Mouse (Mus musculus): ENCODE results near the gene 4930595D18Rik.

4930595D18Rik gene

DNA sequence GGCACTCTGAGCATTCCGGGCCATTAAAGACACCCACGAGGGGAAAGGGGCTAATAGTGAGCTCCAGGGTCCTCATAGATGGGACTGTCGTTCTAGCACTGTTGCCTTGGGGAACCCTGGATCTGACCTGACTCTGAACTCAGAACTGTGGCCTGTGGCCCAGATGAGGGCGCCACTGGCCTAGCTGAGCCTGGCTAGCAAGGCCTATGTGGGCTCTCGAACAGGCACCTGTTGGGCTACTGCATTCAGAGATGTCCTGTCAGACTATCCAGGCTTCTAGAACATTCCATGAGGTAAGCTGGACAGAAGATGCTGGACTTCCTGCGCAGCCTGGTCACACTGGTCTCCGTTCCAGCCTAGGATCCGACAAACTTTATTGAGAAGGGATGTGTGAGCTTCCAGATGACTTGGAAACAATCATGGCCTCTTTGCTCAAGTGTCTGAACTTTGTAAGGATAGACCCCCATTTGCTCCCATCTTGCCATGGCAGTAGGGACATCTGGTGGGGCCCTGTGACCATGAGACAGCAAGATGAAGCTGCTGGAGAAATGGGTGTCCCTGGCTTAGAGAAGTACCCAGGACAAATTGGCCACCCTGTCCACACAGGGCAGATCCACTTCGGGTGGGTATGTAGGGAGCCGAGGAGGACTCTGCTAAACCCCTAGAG, 19.0 kb downstream of the 4930595D18Rik start:
- DNase-seq = peak; percentile 46 to 49

DNA sequence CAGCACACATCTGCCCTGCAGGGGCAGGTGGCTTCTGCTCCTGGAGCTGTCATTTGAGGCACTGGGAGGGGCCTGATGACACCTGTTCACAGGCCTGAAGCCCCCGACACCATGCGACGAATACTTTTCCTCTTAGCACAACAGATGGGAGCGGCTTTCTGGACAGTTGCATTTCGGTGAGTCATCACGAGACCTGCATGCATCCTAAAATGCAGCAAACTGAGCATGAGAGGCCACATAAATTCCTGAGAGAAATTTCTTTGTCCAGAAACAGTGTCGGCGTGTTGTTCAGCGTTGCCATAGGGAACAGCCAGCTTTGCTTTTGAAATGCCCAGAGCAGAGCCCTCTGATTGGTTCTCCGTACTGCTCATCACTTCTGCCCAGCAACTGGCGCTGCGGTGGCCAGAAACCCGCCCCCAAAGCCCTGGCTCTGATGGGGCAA, 20.0 kb downstream of the 4930595D18Rik start:
- DNase-seq = peak; percentile 84

DNA sequence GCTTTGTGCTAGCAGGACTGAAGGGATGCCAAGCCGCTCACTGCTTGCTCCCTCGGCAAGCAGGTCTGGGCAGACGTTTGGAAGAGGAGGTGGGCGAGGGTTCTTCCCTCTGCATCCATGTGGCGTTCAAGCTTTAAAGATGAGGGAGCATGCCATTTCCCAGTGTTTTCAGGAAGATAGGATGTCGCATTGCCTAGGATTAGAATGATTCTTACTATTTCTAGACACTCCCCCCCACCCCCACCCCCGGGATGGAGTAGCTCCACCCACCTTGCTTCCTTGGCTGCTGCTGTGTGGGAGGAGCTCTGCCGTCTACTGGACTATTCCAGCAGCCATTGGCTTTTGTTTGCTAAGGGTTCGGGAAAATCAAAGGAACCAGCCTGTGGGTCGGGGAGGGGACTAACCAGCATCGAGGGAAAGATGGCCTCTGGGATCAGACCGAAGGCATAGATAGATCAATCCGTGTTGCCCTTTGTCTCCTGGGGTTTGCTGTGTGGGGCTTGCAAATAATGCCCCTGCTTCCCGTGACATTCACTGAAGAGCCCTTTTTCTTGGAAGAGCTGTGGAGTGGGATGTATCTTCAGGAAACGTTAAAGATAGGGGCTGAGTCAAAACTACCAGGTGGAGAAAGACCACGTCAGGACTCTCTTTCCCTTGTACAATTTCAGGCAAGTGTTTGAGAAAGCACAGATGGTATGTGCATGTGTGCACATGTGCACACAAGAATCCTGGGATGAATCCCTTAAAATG, 21.8 kb downstream of the 4930595D18Rik start:
- no peak for DNase-seq

DNA sequence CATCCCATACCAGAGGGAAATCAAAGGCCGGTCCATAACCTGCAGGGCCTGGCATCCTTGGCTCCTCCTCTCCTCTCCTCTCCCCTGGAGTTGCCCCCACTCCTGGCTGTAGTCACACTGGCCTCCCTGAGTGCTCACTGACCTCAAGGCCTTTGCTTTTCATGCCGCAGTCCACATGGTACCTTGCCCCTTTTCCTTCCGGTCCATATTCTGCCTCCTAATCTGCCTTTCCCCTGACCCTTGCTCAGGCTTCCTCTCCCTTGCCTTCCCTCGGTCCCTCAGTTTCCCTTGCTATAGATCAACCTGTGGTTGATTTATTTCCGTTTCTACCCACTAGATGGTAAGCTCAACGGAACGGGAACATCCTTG, 22.4 kb downstream of the 4930595D18Rik start:
- DNase-seq = no peak

DNA sequence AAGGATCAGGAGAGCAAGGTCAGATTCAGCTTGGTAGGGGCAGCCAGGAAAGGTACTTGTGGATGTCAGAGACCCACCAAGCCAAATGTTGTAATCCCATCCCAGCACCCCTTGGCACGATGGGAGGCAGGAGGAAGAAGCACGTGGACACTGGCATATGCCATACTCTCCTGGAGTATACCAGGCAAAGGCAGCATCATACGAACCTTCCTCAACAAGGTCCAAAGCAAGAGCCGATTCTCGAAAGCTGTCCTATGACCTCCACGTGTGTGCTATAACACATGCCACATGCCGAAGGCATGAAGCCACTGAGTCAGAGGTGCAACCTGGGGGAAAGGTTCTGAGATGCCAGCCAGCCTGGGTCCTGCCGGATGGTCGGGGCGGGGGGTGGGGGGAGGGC, 23.4 kb downstream of the 4930595D18Rik start:
- no peak for DNase-seq

DNA sequence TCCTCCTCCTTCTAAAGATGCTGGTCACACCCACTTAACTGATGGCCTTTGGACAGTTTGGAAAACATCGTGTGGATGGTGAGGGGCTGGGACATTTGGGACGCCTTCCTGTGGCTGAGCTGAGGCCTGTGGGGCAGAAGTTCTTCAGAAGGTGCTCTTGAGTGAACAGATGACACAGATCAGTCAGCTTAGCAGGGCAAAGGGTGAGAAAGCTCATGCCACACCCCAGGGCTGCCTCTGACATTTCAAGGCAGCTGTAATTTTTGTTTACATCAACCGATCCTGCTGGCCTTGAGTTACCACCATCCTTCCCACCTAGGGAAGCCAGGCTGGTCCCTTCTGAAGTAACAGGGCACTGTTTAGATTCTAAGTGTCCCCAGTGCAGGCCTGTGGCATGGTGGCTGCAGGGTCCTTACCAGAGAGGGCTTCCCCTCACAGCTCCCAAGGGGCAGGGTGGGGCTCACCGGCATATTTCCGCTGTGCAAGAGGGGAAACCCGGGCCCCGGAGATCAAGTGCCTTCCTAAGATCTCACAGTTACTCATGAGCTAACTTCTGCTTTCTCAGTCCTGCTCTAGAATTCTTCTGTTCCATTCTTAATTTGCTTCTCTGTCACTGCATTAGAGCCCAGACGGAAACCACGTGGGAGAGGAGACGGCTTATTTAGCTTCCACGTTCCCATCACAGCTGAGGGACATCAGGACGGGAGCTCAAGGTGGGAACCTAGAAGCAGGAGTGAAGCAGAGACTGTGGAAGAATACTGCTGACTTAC, 24.4 kb downstream of the 4930595D18Rik start:
- DNase-seq = no peak

DNA sequence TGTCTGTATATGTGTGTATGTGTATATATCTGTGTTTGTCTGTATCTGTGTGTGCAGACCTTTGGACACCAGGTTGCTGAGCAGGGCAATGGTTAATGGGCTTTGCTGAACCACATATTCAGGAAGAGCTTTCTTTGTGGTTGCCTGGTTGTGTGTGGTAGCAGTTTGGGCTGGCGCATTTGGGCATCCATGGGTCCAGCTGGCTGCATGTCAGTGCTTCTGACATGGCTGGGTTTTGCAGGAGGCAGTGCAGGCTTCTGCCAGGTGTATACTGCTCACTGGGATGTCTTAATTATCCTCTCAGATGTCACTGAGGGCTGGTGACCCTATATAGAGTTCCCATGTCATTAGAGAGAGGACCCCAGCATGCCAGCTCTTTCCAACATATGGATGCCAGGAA, 28.5 kb downstream of the 4930595D18Rik start:
- DNase-seq = no peak

DNA sequence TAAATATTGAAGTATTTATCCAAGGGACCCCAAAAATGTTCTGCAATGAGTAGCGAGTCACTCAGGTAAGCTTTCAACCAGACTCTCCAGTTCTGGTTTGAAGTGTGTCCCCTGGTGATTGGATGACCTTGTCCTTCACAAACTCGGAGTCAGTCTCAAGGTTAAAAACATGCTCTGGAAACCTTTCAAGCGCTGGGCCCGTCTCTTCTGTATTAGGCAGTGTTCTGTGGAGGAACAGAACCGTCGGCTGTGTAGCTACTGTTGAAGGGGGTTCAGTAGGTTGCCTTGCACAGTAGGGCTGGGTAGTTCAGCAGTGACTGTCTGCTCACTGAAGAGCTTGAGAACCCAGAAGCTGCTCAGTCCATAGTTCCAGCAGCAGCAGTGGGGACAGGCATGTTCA, 29.6 kb downstream of the 4930595D18Rik start:
- no peak for DNase-seq

DNA sequence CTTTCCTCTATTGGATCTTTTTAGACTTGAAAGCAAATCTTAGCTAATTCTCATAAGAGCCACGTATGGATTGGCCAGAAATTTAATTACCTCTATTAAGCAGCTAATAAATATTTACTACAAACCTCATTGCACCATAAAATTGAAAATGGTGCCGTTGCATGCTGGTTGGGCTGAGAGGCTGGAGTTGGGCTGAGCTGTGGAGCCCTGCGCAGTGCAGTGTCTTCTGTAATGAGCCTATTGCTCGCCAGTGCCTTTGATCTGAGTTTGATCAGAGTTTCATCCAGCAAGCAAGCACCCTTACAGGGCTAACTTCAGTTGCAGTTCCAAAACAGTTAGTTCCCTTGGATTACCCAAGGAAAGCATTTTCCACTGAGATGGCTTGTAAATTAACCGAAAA, 30.3 kb downstream of the 4930595D18Rik start:
- DNase-seq = no peak

DNA sequence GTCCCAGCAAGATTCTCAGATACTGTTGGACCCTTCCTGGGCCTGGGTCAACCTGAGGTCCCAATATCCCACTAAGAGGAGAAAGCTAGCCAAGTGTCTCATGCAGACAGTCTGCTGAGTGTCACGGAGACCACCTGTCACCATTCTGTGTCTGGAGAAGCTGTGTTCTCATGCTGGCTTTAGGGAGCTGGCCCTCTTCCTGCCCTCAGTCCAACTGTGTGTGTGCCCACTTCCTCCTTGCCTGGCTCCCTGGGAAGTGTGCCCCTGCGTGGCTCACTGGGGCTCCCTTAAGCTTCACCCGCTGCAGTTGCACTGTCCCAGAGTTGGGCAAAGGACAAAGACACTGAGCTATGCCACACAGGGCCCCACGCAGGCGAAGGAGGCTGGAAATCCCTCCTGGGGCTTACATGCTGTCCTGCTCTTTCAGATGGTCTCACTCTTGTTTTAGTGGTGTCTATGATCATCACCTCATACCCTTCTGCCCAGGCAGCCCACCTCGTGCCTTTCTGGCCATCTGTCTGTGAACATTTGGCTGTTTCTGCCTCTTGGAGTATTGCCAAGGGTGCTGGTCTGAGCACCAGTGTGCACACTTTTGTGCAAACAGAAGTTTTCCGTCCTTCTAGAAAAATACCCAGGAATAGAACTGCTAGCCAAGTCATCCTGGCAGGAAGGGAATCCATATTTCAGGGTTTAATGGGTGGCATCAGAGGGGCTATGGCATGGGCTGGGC, 31.1 kb downstream of the 4930595D18Rik start:
- DNase-seq = peak in 1 of 2 experiments; percentile 41

DNA sequence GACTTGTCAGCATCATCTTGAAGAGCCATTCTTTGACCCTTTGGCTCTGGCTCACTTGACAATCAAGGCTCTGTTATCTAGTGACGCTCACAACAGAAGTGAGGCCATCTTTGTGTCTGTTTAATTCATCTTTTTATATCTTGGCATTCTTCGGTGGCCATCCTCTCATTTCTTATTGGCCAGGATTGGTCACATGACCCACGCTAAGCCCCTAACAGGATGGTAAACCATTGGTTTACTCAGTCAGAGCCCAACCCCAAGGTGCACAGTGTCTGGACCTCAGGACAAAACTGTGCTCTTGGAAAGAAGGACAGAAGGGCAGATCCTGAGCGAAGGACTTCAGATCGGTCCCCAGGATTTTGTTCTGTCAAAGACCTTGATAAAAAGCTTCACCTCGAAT, 31.7 kb downstream of the 4930595D18Rik start:
- no peak for DNase-seq

DNA sequence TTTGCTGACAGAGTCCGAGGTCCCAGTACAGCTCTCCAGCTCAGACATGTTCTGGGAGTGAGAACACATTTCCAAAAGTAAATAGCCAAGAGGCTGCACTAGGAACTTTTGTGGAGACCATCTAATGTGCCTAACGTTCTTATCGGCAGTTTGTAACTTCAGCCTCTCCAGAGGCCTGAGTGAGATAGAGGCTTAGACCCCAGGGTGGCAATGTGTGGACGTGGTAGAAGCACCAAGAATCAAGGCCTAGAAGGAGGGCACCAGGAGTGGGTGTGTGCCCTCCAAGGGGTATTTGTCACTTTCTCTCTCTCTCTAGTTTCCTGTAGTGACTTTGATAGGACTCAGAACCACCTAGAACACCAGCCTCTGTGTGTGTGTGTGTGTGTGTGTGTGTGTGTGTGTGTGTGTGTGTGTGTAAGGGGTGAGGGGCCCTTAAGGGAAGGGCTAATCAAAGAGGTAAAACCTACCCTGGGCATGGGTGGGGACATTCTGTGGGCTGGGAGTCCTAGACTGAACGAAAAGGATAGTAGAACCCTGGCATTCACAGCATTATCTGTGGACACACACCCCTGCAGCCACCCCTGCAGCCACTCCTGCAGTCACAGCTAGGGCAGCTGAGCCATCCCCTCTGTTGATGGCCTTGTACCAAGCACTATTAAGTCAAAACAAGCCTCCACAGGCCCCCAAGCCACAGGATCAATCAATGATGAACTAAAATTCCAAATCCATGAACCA, 32.7 kb downstream of the 4930595D18Rik start:
- no peak for DNase-seq

DNA sequence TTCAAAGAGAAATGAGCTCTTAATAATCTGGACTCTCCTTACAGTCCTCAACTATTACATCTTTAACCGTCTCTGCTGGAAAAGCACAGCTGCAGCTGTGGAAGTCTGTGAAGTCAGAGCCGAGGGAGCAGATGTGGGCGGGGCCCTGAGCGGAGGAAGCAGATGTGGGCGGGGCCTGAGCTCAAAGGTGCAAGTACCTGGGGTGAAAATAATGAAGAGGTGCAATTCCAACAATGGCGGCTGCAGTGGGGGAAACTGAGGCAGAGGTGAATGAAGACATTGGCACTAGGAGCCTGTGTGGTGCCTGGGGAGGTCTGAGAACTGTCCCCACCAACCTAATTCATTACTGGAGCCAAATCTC, 34.1 kb downstream of the 4930595D18Rik start:
- DNase-seq = no peak

DNA sequence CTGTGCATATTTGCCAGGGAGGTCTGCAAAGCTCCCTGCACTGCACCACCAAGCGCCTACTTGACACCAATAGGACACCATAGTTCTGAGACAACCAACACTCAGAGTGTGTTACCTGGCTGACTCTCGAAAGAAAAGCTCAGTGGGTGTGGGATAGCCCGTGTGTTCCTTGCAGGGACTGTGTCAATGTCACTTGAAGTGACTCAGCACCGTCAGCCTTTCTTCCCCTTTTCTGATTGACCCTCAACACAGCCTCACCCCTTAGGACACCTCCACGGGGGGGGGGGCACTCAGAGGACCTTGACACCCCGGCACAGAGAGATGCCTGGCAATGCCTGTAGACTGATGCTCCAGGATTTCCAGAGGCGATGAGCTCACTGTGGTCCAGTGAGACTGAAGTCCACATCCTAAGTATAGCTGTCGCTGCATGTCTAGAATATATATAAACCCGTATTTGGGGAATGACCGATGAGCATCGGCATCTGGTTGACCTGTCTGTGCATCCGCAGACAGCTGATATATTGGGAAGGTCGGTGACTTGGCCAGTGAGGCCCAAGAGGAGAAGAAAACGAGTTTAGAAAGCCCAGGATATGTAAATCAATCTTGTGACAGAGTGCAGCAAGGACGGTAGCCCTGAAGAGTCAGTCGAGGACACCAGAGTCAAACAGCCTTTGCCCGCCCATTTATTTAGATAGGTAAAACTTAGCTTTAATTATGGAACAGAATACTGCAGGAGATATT, 34.6 kb downstream of the 4930595D18Rik start:
- no peak for DNase-seq

DNA sequence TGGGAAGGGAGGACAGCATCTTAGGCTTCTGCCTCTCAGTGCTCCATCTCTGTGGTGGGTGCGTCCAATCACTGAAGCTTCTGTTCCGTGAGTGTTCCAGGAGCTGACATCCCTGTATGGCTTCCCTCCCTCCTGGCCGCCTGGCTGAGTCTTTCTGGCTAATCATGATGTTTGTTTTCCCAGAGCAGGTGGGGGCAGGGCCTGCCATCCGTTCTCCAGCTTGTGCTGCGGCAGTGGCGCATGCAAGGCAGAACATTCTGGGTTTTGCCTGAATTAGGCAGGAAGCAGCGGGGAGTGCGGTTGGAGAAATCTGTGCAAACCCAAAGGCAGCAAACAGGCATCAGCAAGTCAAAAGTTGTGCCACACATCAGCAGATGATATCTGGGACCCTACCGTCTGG, 39.0 kb downstream of the 4930595D18Rik start:
- DNase-seq = no peak

DNA sequence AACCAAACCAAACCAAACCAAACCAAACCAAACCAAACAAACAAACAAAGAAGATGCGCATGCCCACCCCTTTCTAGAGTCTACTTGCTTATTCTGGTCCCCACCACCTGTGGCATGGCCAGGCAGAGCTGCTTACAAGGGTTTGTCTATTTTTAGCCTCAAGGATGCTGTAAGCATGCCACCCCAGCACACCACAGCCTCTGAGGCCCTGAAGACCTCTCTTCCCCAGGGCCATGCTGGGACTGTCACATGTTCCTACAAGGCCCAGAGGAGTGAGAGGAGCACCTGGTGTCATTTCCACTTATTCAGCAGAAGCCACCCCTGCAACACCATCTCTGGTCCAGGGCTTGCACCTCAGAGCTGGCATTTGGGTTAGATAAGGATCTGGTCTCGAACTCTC, 39.7 kb downstream of the 4930595D18Rik start:
- no peak for DNase-seq

DNA sequence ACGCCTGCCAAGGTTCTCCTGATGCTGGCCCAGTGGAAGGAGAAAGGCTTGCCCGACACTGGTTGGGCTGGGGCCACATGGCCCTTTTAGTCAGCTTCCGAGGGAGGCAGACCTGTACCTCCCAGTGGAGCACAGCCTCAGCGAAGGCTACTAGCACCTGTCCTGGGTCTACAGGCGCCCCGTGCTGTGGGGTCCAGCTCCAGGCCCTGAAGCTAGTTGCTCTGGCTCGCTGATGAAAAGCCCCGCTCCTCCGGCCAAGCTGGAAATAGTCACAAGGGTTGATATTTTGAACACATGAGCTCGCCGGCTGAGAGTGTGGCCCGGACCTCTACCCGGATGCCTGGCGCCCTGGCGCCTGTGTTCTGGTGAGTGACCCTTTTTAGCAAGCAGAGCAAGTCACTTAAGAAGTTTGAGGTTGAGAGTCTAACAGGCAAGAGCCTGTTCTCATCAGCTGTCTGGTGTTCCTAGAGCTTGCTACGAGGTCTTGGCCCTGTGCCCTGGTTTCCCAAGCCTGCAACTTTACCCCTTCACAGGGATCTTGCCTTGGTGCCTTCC, 40.7 kb downstream of the 4930595D18Rik start:
- DNase-seq = no peak

DNA sequence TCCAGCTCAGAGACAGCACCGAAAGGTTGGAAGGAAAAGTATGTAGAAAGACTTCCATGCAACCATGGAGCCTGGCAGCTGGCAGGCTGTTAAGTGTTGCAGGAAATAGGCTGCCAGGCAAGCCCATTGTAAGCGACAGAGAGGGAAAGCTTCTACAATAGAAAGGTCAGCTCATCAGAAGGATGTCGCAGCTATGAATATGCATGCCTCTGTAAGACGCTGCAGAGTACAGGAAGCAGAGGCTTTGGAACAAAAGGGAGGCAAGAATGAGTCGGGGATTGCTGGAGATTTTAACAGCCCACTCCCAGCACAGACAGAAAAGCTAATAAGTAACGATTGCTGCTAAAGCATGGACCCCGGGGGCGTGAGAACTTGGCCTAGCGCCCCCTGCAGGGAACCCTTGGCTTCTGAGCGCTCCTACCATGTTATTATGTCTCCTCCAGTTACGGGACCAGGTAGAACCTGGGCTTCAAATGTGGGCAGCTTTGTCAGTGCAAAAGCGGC, 41.2 kb downstream of the 4930595D18Rik start:
- DNase-seq = peak; percentile 35 to 43

DNA sequence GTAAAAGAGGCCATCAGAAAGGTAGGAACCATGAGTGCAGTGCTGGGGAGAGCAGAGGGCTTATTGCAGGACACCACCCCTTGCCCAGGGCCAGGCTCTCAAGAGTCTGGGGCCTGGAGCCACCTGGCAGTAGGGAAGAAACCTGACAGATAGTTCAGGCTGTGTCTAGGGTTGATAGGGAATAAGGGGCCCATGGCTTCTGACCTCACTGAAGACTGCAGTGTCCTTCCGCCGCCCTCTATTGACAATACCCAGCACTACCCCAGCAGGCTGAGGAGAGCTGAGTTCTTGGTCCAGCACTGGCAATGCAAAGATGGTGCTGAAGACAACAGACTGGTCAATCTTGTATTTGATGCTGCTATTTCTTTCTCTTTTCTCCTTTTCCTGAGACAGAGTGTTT, 47.2 kb downstream of the 4930595D18Rik start:
- DNase-seq = peak in 1 of 2 experiments; percentile 14

DNA sequence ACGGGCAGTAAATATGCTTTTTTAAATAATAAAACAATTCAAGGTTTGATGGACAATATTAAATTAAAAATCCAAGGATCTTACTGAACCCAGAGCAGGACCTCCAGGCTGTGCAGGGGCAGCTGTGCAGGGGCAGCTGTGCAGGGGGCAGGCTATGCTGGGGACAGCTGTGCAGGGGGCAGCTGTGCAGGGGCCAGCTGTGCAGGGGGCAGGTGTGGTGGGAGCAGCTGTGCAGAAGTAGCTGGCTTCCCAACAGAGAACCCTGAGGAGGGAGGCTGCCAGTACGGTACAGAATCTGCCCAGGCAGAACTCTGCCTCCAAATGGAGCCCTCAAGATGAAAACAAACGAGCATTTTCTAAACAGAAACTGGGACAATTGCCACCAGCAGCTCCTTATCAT, 48.3 kb downstream of the 4930595D18Rik start:
- DNase-seq = no peak

Measured in cerebellum, postnatal 36 days (tissue).